Mouse (Mus musculus) CH12.LX (cell line): ENCODE measurements at regions not wholly inside any gene's neighbourhood (a gene's known extent, or its start where the extent isn't known, plus 50 kb on each side); places are given as distances from the start of the nearest gene placed in this dataset.

Source experiments
- CTCF ChIP-seq, 2 experiments: IDR thresholded peaks in 1 of 2; conservative IDR thresholded peaks in 1 of 2; 2 replicates each; pipeline ENCODE4 v1.5.1; 2011 to 2012; ENCODE audit warnings: low read depth in 2 of 2, low read length in 2 of 2, improper control_type of control experiment in 1 of 2, inconsistent platforms in 1 of 2, mild to moderate bottlenecking in 1 of 2, moderate library complexity in 1 of 2
- ETS1 ChIP-seq: conservative IDR thresholded peaks from 2 replicates; pipeline ENCODE4 v1.6.1; 2012; ENCODE audit warnings: low read depth, mild to moderate bottlenecking, inconsistent platforms, low read length, improper control_type of control experiment, moderate library complexity
- HCFC1 ChIP-seq: IDR thresholded peaks from 2 replicates; pipeline ENCODE4 v1.6.1; 2012; ENCODE audit warnings: low read depth, mild to moderate bottlenecking, inconsistent platforms, low read length, improper control_type of control experiment
- UBTF ChIP-seq: IDR thresholded peaks from 2 replicates; pipeline ENCODE4 v1.6.1; 2012; ENCODE audit warnings: low read depth, mild to moderate bottlenecking, inconsistent platforms, low read length, improper control_type of control experiment, moderate library complexity

GRCm38 (mm10) chr5:75401734-75402133 lies 173.0 kb upstream of the Kit start:
- TF ChIP-seq HCFC1, result no peak
- no peak for TF ChIP-seq CTCF (conservative IDR thresholded peaks at IDR 0.05 in 1 of 2, IDR thresholded peaks at IDR 0.05 in 1 of 2; ENCODE audit: low read depth in 2 of 2, low read length in 2 of 2)
- TF ChIP-seq ETS1, result no peak
- TF ChIP-seq UBTF, result no peak
